Mouse (Mus musculus) stomach, embryonic 14.5 days (tissue): ENCODE results near the gene Tspan9. TPM values are rescaled to one million over a fixed set of nuclear protein-coding genes. Genes with fewer than 3 reads are reported as not detected.

ENCODE experiments used
- ATAC-seq: fragments of 200-750 bp; cut with Nextera tagmentation; 2 replicates; pipeline ENCODE4 v1.8.0; 2017; ENCODE audit warnings: low read depth, moderate TSS enrichment; ENCODE audit not compliant: insufficient number of reproducible peaks, insufficient read depth, low FRiP score
- H3K27ac ChIP-seq: fragments of 300-500 bp; sonication (generic); 2 replicates; pipeline ENCODE4 v1.5.1; 2014; ENCODE audit warnings: mild to moderate bottlenecking, low read length, moderate library complexity, mixed read lengths
- H3K27me3 ChIP-seq: fragments of 300-500 bp; sonication (generic); 2 replicates; pipeline ENCODE4 v1.6.1; 2014; ENCODE audit warnings: low read length, control low read depth, mixed read lengths; ENCODE audit not compliant: control insufficient read depth, insufficient read depth
- H3K36me3 ChIP-seq: fragments of 300-500 bp; sonication (generic); 2 replicates; pipeline ENCODE4 v1.6.1; 2014; ENCODE audit warnings: mild to moderate bottlenecking, control low read depth, low read length, moderate library complexity, mixed read lengths; ENCODE audit not compliant: control insufficient read depth, insufficient read depth
- H3K4me1 ChIP-seq: fragments of 300-500 bp; sonication (generic); 2 replicates; pipeline ENCODE4 v1.6.1; 2014; ENCODE audit warnings: low read length, control low read depth, mixed read lengths; ENCODE audit not compliant: control insufficient read depth, insufficient read depth
- H3K4me2 ChIP-seq: fragments of 300-500 bp; sonication (generic); replicated peaks from 2 replicates; pipeline ENCODE4 v1.6.1; 2014; ENCODE audit warnings: low read depth, low read length, control low read depth
- H3K4me3 ChIP-seq: fragments of 300-500 bp; sonication (generic); 2 replicates; pipeline ENCODE4 v1.5.1; 2014; ENCODE audit warnings: low read depth, low read length, control low read depth
- H3K9ac ChIP-seq: fragments of 300-500 bp; sonication (generic); replicated peaks from 2 replicates; pipeline ENCODE4 v1.6.1; 2014; ENCODE audit warnings: low read depth, mild to moderate bottlenecking, control low read depth, low read length, moderate library complexity, mixed read lengths
- H3K9me3 ChIP-seq: fragments of 300-500 bp; sonication (generic); 2 replicates; pipeline ENCODE4 v1.6.1; 2016; ENCODE audit warnings: low read depth, low read length, control low read depth; ENCODE audit not compliant: control insufficient read depth
- WGBS: fragments of 180-500 bp; shearing (Covaris S2); extraction: QIAGEN DNeasy Blood & Tissue Kit; methylation state at CpG from one replicate; pipeline ENCODE4 v1.1.7; 2014; 5-methylcytosine and 5-hydroxymethylcytosine counted together
- polyA plus RNA-seq: library from polyadenylated mRNA; unstranded; fragments of >200 nt; fragmentation: Nextera tagmentation; extraction: Ambion mirVana; gene quantifications from 2 replicates; pipeline ENCODE4 v1.2.1, GENCODE M21; 2014

The Tspan9 gene
- polyA plus RNA-seq, 1 experiment from 2014 or later: 124 TPM

DNA sequence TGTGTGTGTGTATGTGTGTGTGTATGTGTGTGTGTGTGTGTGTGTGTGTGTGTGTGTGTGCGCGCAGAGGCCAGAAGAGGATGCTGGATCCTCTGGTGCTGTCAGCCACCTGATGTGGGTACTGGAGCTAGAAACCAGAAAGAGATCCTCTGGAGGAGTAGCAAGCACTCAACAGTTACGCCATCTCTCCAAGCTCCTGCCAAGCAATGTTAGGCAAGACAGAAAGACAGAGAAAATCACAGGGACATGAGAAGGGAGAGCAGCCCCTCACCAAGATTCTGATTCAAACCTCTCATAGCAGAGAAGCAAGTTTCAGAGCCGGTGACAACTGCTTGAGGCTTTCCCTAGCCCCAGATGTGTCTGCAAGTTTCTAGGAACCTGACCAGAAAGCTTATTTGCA lies 5.5 kb downstream of the Tspan9 start:
- Histone ChIP-seq H3K4me3 (no peak overlapping the region), H3K27me3 (no peaks in the 10 kb centered on the region), H3K36me3 (no peaks in the 10 kb centered on the region), H3K9me3 (no peaks in the 10 kb centered on the region), H3K9ac (no peak overlapping the region), H3K4me2 (no peak overlapping the region), H3K4me1 (peaks cover 31% of the 10 kb centered on the region), H3K27ac (no peak overlapping the region)
- ATAC-seq: no peak
- WGBS: 97% methylated on average over 4 of the region's 4 CpGs

- no peaks in the 10 kb centered on the region for H3K9me3 ChIP-seq
- no peak overlapping the region for H3K4me3 ChIP-seq
- H3K27ac ChIP-seq: no peak overlapping the region
- 81% methylated on average over 3 of the region's 3 CpGs for WGBS
- H3K9ac ChIP-seq: no peak overlapping the region
- H3K27me3 ChIP-seq: no peaks in the 10 kb centered on the region
- ATAC-seq: no peak
- peaks cover 31% of the 10 kb centered on the region for H3K4me1 ChIP-seq
- H3K36me3 ChIP-seq: no peaks in the 10 kb centered on the region
- no peak overlapping the region for H3K4me2 ChIP-seq
These were observed 6.7 kb downstream of the Tspan9 start for GRCm38 (mm10) chr6:128136654-128137053.

GRCm38 (mm10) chr6:128135459-128135858 lies 7.9 kb downstream of the Tspan9 start:
- H3K4me3 ChIP-seq: no peak overlapping the region
- H3K27ac ChIP-seq: no peak overlapping the region
- no peak overlapping the region for H3K9ac ChIP-seq
- no peak for ATAC-seq
- WGBS: 58% methylated on average over 5 of the region's 5 CpGs
- H3K27me3 ChIP-seq: no peaks in the 10 kb centered on the region
- no peak overlapping the region for H3K4me2 ChIP-seq
- H3K9me3 ChIP-seq: no peaks in the 10 kb centered on the region
- H3K4me1 ChIP-seq: peaks cover 31% of the 10 kb centered on the region
- no peaks in the 10 kb centered on the region for H3K36me3 ChIP-seq

DNA sequence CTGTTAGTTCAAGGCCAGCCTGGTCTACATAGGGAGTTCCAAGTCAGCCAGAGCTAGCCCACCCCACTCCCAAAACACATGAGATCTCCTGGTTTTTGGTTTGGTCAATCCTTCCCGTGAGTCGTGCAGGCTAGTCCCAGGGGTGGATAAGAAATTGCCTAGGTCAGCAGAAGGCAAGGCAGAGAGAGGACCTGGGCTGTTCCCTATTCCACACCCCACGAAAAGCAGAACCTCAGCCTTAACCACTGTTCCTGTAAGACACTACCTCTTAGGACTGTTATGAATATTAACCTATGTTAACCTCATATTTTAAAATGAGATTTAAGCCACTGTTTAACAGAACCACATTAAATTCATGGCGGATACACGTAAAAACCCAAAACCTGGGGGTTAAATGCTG lies 8.4 kb downstream of the Tspan9 start:
- H3K27me3 ChIP-seq: no peaks in the 10 kb centered on the region
- no peak for ATAC-seq
- 67% methylated on average over 5 of the region's 5 CpGs for WGBS
- H3K4me3 ChIP-seq: no peak overlapping the region
- H3K36me3 ChIP-seq: no peaks in the 10 kb centered on the region
- H3K9me3 ChIP-seq: no peaks in the 10 kb centered on the region
- peaks cover 31% of the 10 kb centered on the region for H3K4me1 ChIP-seq
- H3K27ac ChIP-seq: no peak overlapping the region
- no peak overlapping the region for H3K4me2 ChIP-seq
- no peak overlapping the region for H3K9ac ChIP-seq

DNA sequence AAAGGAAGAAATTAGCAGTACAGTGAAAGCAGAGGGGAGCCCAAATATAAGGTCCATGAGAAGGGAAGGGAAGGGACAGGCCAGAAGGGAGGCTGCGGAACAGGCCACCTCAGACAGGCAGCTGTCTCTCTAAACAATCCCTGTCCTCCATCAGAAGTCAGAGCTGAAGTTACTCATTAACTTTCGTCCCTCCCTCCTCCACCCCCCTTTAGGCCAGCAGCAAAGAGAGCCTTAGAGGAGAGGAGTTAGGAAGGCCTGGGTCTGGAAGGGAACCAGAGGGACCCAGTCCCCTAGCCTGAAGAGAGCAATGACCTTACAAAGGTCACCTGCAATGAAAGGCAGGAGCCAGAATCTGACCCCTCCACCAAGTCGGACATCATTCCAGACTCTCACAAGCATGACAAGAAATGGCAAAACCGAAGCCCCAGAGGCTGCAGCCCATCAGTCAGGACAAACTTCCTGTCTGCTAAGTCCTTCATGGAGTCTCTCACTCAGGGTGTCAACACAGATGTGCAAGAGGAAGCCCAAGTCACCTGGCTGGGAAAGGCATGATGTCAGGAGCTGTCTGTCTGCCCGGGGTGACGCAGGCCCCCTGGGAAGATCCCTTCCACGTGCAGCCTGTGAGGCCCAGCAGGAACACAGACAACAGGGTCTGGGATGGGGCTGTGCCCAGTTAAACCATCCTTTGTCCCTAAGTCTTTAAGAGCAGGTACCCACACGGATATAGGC lies 9.0 kb downstream of the Tspan9 start:
- peak overlapping the region; percentile 66 for H3K27ac ChIP-seq
- H3K4me2 ChIP-seq: no peak overlapping the region; the same call in 1 of the 2 replicates
- H3K4me3 ChIP-seq: no peak overlapping the region
- WGBS: 34% methylated on average over 8 of the region's 8 CpGs
- no peaks in the 10 kb centered on the region for H3K36me3 ChIP-seq
- ATAC-seq: peak; percentile 62
- peaks cover 31% of the 10 kb centered on the region for H3K4me1 ChIP-seq
- no peak overlapping the region for H3K9ac ChIP-seq
- no peaks in the 10 kb centered on the region for H3K9me3 ChIP-seq
- no peaks in the 10 kb centered on the region for H3K27me3 ChIP-seq

DNA sequence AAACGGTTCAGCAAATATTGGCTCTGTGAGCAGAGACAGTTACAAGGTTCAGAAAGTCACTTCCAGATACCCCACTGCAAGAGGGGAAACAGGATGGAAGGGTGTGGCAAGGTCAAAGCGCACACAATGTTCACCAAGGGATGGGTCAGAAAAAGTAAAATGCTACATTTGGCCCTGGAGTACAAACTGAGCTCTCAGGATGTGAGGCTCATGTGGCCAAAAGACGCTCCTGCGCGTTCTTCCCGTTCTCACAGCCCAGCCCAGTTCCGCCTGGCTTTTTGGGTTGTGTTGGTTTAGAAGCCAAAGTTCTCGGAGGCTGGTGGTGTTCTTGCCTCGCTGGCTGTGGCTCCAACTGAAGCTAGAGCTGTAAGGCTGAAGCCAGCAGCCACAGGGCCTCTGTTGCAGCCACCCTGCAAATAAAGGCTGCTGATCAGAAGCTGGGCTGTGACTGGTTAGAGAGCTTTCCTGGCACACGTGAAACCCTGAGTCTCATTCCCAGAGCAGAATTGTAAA lies 9.7 kb downstream of the Tspan9 start:
- peaks cover 31% of the 10 kb centered on the region for H3K4me1 ChIP-seq
- no peaks in the 10 kb centered on the region for H3K27me3 ChIP-seq
- no peak overlapping the region for H3K9ac ChIP-seq
- peak overlapping the region; percentile 66 for H3K27ac ChIP-seq
- H3K9me3 ChIP-seq: no peaks in the 10 kb centered on the region
- H3K4me2 ChIP-seq: no peak overlapping the region; the same call in 1 of the 2 replicates
- WGBS: 62% methylated on average over 10 of the region's 10 CpGs
- no peak overlapping the region for H3K4me3 ChIP-seq
- 0 out of 2 replicates have a peak, but pooled peaks cover 1% of the 10 kb centered on the region for H3K36me3 ChIP-seq
- peak; percentile 57 for ATAC-seq

DNA sequence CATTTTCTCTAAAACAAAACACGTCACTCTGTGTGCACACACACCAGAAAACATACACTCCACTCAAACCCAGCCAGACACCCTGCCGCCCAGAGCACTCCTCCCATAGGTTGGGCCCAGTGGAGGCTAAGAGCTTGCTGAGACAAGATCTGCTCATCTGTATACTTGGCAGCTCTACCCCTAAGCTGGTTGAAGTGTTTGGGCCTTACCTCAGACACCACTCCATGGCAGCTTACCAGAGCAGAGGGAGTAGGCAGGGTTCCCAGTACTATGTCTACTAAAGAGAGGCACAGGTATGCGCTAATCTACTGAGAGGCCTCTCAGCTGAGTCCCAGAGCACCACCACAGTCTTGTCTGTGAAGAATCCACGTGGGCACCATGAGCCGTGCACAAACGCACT lies 10.8 kb downstream of the Tspan9 start:
- Histone ChIP-seq H3K27ac (no peak overlapping the region), H3K4me2 (no peak overlapping the region), H3K4me3 (no peak overlapping the region), H3K36me3 (0 out of 2 replicates have a peak, but pooled peaks cover 6% of the 10 kb centered on the region), H3K27me3 (no peaks in the 10 kb centered on the region), H3K4me1 (peaks cover 31% of the 10 kb centered on the region), H3K9ac (no peak overlapping the region), H3K9me3 (no peaks in the 10 kb centered on the region)
- ATAC-seq: 0 out of 2 replicates have a peak, but pooled peaks have one; percentile 24
- 77% methylated on average over 6 of the region's 6 CpGs for WGBS

DNA sequence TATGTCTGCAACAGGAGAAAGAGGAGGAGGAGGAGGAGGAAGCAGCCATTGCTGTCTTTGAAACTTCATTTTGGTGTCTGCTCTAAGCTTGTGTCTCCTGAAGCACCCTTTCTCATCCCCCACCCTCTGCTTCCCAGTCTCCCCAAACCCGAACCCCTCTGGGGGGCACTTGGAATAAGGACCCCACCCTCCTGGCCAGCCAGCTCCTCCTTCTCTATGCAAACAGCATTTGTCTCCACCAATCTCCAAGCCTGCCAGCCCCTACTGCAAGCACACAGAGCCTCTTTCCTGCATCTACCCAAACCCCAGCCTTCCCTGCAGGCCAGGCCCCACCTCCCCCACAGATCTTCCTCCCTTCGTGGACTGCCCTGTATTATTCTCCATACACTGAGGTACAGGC lies 12.0 kb downstream of the Tspan9 start:
- Histone ChIP-seq H3K36me3 (peaks cover 7% of the 10 kb centered on the region; the same call in 1 of the 2 replicates), H3K9me3 (no peaks in the 10 kb centered on the region), H3K9ac (no peak overlapping the region), H3K4me1 (peaks cover 31% of the 10 kb centered on the region), H3K27me3 (no peaks in the 10 kb centered on the region), H3K27ac (no peak overlapping the region), H3K4me3 (no peak overlapping the region), H3K4me2 (no peak overlapping the region)
- whole genome bisulfite sequencing: 33% methylated on average over 2 of the region's 2 CpGs
- ATAC-seq: no peak
